Mouse (Mus musculus) stomach, embryonic 16.5 days (tissue): ENCODE data around the gene Mif. TPM values are rescaled to one million over a fixed set of nuclear protein-coding genes. Genes with fewer than 3 reads are reported as not detected.
"Not testable (repeated sequence)": the region's sequence is repeated elsewhere in the genome, so short reads cannot be mapped to it uniquely, and the experiment has no call there.

ENCODE experiments used
- ATAC-seq: fragments of 200-750 bp; cut with Nextera tagmentation; 2 replicates; pipeline ENCODE4 v1.8.0; 2017; ENCODE audit warnings: moderate number of reproducible peaks, moderate TSS enrichment; ENCODE audit not compliant: insufficient read depth, low FRiP score
- H3K27ac ChIP-seq: fragments of 300-500 bp; sonication (generic); 2 replicates; pipeline ENCODE4 v1.5.1; 2014; ENCODE audit warnings: low read length
- H3K27me3 ChIP-seq: fragments of 300-500 bp; sonication (generic); 2 replicates; pipeline ENCODE4 v1.6.1; 2014; ENCODE audit warnings: low read length, control low read depth, mixed read lengths; ENCODE audit not compliant: control insufficient read depth, insufficient read depth
- H3K36me3 ChIP-seq: fragments of 300-500 bp; sonication (generic); 2 replicates; pipeline ENCODE4 v1.6.1; 2014; ENCODE audit warnings: low read length; ENCODE audit not compliant: control insufficient read depth, insufficient read depth
- H3K4me1 ChIP-seq: fragments of 300-500 bp; sonication (generic); 2 replicates; pipeline ENCODE4 v1.6.1; 2014; ENCODE audit warnings: low read length, control low read depth, mixed read lengths; ENCODE audit not compliant: control insufficient read depth, insufficient read depth
- H3K4me2 ChIP-seq: fragments of 300-500 bp; sonication (generic); 2 replicates; pipeline ENCODE4 v1.6.1; 2014; ENCODE audit warnings: low read depth, low read length, mixed read lengths
- H3K4me3 ChIP-seq: fragments of 300-500 bp; sonication (generic); replicated peaks from 2 replicates; pipeline ENCODE4 v1.5.1; 2014; ENCODE audit warnings: mild to moderate bottlenecking, low read length
- H3K9ac ChIP-seq: fragments of 300-500 bp; sonication (generic); 2 replicates; pipeline ENCODE4 v1.6.1; 2014; ENCODE audit warnings: low read length
- H3K9me3 ChIP-seq: fragments of 300-500 bp; sonication (generic); replicated peaks from 2 replicates; pipeline ENCODE4 v1.6.1; 2016; ENCODE audit warnings: low read length, control low read depth; ENCODE audit not compliant: control insufficient read depth
- whole genome bisulfite sequencing: fragments of 180-500 bp; shearing (Covaris S2); extraction: QIAGEN DNeasy Blood & Tissue Kit; methylation state at CpG from one replicate; pipeline ENCODE4 v1.1.7; 2014; 5-methylcytosine and 5-hydroxymethylcytosine counted together
- polyA plus RNA-seq: library from polyadenylated mRNA; unstranded; fragments of >200 nt; fragmentation: Nextera tagmentation; extraction: Ambion mirVana; gene quantifications from 2 replicates; pipeline ENCODE4 v1.2.1, GENCODE M21; 2015

Mif gene
- polyA plus RNA-seq, 1 experiment from 2014 or later, result 1,459 TPM

DNA sequence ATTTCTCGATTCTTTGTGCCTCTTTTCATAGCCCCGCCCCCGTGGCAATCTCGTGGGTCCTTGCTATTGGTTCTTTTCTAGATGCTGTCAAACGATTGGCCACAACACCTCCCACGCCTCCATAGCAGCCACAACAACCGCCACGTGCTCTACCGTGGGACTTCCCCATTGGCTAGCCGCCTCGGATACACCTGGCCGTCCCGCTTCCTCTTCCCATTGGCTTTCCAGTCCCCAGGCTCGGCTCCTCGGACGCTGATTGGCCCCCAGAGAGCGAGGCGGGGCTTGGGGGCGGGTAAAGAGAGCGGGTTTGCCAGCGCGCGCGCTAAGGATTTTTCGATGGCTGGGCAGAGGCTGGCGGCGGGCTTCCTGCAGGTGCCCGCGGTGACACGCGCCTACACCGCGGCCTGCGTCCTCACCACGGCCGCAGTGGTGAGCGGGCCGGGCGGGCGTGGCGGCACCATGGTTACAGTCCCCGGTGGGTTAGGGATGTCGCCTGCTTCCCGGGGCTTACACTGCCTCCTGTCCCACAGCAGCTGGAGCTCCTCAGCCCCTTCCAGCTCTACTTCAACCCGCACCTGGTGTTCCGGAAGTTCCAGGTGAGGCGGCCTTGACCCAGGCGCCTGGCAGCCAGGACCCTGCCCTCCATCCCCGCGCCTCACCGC, 33.2 kb upstream of the Mif start, which contains the start of gene Derl3:
Derl3 (plus strand) TSS at position 325 of the 662 bp plus-strand sequence.
- Histone ChIP-seq H3K9ac (peak within 1 kb of the TSS; percentile 54), H3K4me3 (peak within 1 kb of the TSS; percentile 47), H3K4me2 (peak within 1 kb of the TSS; percentile 88), H3K9me3 (no peaks in the 10 kb centered on the region), H3K27ac (no peak within 1 kb of the TSS), H3K27me3 (no peaks in the 10 kb centered on the region), H3K4me1 (peaks cover 20% of the 10 kb centered on the region), H3K36me3 (peaks cover 9% of the 10 kb centered on the region)
- 2% methylated on average over 51 of the region's 51 CpGs for WGBS
- ATAC-seq, result peak; percentile 98

GRCm38 (mm10) chr10:75889406-75890153, 29.5 kb upstream of the Mif start:
- H3K4me1 ChIP-seq, result peaks cover 12% of the 10 kb centered on the region
- ATAC-seq, result no peak
- no peak overlapping the region for H3K4me2 ChIP-seq
- H3K9ac ChIP-seq, result no peak overlapping the region
- H3K36me3 ChIP-seq, result no peaks in the 10 kb centered on the region
- no peak overlapping the region for H3K4me3 ChIP-seq
- no peaks in the 10 kb centered on the region for H3K27me3 ChIP-seq
- H3K9me3 ChIP-seq, result no peaks in the 10 kb centered on the region
- H3K27ac ChIP-seq, result no peak overlapping the region
- 45% methylated on average over 8 of the region's 8 CpGs for WGBS

GRCm38 (mm10) chr10:75887504-75887903, 27.5 kb upstream of the Mif start:
- not testable (repeated sequence) for H3K4me1 ChIP-seq, H3K27ac ChIP-seq, H3K36me3 ChIP-seq, H3K4me2 ChIP-seq, H3K27me3 ChIP-seq, H3K4me3 ChIP-seq, H3K9ac ChIP-seq, ATAC-seq, H3K9me3 ChIP-seq
- 86% methylated on average over 5 of the region's 5 CpGs for WGBS

DNA sequence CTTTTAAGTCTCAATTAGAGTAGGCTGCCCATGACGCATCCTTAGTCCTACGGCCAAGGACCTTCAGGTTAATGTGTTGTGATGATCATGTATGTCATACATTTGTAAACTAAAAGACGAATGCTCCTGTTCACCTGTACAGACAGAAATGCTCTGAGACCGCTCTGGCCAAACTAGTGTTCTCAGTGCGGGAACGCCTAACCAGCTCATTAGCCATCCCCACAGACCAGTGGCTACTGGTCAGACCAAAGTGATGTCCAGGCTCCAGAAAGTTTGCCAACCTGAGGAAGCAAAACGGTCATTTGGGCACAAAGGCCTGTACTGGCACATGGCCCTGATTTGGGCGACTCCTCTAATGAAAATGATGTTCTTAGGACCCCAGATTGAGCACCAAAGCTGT, 24.7 kb upstream of the Mif start:
- ATAC-seq, result no peak
- H3K27ac ChIP-seq, result no peak overlapping the region
- peaks cover 21% of the 10 kb centered on the region for H3K4me1 ChIP-seq
- H3K4me3 ChIP-seq, result no peak overlapping the region
- 91% methylated on average over 8 of the region's 8 CpGs for WGBS
- H3K9me3 ChIP-seq, result no peaks in the 10 kb centered on the region
- no peaks in the 10 kb centered on the region for H3K27me3 ChIP-seq
- no peaks in the 10 kb centered on the region for H3K36me3 ChIP-seq
- H3K9ac ChIP-seq, result no peak overlapping the region
- no peak overlapping the region for H3K4me2 ChIP-seq

DNA sequence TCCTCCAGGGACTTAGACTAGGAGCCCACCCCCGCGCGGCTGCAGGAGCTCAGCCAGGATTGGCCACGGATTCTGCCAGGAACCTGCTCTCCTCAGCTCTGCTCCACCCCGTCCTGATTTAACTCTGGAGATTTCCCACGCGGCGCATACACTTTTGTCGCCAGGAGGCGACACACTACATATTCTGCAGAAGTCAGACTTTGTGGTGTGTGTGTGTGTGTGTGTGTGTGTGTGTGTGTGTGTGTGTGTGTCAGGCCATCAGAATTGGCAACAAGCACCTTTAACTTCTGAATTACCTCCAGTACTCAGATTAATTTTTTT, 23.2 kb upstream of the Mif start:
- H3K9ac ChIP-seq, result 0 out of 2 replicates have a peak overlapping the region, but pooled peaks have one; percentile 8
- H3K4me2 ChIP-seq, result peak overlapping the region; percentile 38
- peaks cover 16% of the 10 kb centered on the region for H3K4me1 ChIP-seq
- H3K27me3 ChIP-seq, result no peaks in the 10 kb centered on the region
- peak; percentile 70 for ATAC-seq
- H3K4me3 ChIP-seq, result peak overlapping the region; percentile 10; the same call in 1 of the 2 replicates
- H3K9me3 ChIP-seq, result no peaks in the 10 kb centered on the region
- WGBS, result under 1% methylated on average over 10 of the region's 10 CpGs
- no peak overlapping the region for H3K27ac ChIP-seq
- no peaks in the 10 kb centered on the region for H3K36me3 ChIP-seq

DNA sequence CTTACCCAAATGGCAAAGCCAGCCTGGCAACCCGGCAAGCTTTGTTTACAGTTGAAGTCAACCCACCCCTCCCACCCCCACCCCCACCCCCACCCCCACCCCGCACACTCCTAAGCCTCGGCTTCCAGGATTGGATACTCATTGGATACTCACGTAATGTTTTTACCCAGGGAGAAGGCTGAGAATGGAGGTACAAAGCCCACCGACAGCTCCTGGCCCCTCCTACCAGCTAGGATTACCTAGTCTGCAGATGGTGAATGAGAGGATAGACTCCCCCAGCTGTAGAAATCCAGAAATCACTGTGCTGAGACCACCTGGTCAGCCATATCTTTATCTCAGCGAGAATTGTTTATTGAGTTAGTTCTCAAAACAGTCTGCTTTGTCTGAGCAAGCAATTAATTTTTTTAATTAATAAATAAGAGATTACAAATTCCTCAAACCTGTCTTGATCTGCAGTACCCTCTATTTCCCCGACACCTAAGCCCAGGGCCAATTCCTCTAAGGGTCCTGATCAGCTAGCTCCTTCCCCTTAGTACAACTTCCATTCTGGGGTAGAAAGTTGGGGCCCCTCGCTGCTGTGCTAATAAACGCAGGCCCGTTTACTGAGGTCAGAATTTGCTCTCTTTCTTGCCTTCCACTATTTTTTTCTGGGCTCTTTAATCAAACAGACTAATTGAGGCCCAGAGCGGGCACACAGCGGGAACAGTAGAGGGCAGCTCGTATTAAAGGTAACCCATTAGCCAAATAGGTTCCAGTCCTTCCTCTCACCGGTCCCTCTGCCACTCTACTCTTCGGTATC, 22.6 kb upstream of the Mif start:
- H3K4me3 ChIP-seq, result peak overlapping the region; percentile 10; the same call in 1 of the 2 replicates
- H3K27ac ChIP-seq, result no peak overlapping the region
- 8% methylated on average over 15 of the region's 15 CpGs for WGBS
- peak overlapping the region; percentile 38 for H3K4me2 ChIP-seq
- no peaks in the 10 kb centered on the region for H3K27me3 ChIP-seq
- 0 out of 2 replicates have a peak, but pooled peaks have one; percentile 2 for ATAC-seq
- 0 out of 2 replicates have a peak overlapping the region, but pooled peaks have one; percentile 8 for H3K9ac ChIP-seq
- no peaks in the 10 kb centered on the region for H3K36me3 ChIP-seq
- no peaks in the 10 kb centered on the region for H3K9me3 ChIP-seq
- H3K4me1 ChIP-seq, result peaks cover 16% of the 10 kb centered on the region

DNA sequence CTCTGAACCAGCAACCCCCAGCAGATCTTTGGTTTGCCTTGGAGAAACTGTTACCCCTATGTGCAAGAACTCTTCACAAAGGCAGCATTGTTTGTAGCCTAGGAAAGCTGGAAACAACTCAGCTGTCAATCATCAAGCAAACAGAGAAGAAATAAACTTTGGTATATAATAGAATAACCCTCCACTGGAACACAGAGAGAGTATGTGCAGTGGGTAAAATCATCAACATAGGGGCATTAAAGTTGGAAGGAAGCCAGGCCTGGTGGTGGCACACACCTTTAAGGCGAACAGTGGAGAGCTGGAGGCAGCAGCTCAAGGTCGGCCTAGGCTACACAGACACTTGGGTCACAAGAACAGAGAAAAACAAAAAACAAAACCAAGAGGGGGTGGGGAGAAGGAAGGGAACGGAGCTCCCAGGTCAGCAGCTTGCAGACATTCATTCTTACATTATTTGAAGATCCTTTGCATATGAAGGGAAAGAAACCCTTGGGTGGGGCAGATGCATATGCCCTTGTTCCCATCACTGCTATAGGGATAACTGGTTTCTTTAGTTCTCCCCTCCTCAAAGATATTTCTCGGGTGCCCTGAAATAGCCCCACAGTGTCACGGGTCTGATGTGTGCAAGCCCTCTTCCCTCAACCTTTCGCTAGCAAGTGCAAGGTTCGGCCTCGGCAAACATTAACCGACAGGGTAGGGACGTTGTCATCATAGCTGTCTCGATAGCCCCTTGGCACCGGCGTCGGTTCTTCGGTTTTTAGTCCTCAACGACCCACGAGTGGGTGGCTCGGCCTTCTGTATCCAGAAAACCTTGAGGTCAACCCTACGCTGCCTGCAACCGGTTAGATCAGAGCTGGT, 21.8 kb upstream of the Mif start:
- Histone ChIP-seq H3K9ac (no peak overlapping the region), H3K27me3 (no peaks in the 10 kb centered on the region), H3K4me2 (0 out of 2 replicates have a peak overlapping the region, but pooled peaks have one; percentile 14), H3K36me3 (no peaks in the 10 kb centered on the region), H3K27ac (peak overlapping the region; percentile 54), H3K4me3 (no peak overlapping the region), H3K9me3 (no peaks in the 10 kb centered on the region), H3K4me1 (peaks cover 16% of the 10 kb centered on the region)
- no peak for ATAC-seq
- WGBS, result 15% methylated on average over 20 of the region's 20 CpGs

DNA sequence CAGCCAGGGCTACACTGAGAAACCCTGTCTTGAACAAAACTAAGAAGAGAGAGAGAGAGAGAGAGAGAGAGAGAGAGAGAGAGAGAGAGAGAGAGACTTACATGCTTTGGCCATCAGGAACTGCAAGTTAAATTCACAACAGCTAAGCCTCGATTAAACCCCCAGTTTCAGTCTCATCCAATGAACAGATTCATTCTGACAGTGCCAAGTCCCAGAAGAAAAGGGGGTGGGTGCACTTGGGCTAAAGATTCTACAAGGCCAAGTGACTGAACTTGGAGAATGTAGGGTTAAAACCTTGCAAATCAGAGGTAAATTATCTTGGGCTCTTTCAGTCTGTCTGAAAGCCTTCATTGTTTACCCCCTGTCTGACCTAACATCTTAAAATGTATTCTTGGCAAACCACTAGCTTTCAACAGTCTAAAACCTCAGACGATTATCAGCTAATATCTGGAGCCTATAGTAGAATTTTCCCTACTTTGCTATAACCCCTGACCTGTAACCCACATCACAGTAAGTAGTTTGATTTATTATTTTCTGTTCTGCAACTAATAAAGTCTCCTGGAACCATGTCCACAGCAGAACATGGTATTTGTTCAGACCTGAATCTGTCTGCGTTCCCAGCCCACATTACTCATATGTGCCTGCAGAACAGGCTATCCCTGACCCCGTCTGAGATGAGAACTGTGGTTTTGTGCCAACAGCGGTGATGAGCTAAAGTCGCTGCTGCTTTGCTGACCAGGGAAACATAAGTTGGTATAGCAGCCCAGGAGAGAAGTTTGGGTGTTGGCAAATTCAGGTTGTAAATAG, 20.9 kb upstream of the Mif start:
- H3K27ac ChIP-seq, result peak overlapping the region; percentile 54
- no peaks in the 10 kb centered on the region for H3K9me3 ChIP-seq
- whole genome bisulfite sequencing, result 39% methylated on average over 6 of the region's 6 CpGs
- no peak for ATAC-seq
- H3K36me3 ChIP-seq, result no peaks in the 10 kb centered on the region
- H3K4me1 ChIP-seq, result peaks cover 16% of the 10 kb centered on the region
- H3K4me3 ChIP-seq, result no peak overlapping the region
- no peak overlapping the region for H3K9ac ChIP-seq
- H3K4me2 ChIP-seq, result no peak overlapping the region
- H3K27me3 ChIP-seq, result no peaks in the 10 kb centered on the region
